Mouse (Mus musculus) CD4-positive, CD25-positive, alpha-beta regulatory T cell, adult 9 weeks (primary cell): ENCODE results near the gene Klf13. TPM values are rescaled to one million over a fixed set of nuclear protein-coding genes. Genes with fewer than 3 reads are reported as not detected.

ENCODE experiments used
- polyA plus RNA-seq: library from polyadenylated mRNA; unstranded; fragments of 100-300 nt; shearing (Covaris generic); gene quantifications from one replicate; pipeline ENCODE4 v1.2.1, GENCODE M21; 2017

Klf13 gene
- polyA plus RNA-seq: 20.4 TPM

GRCm38 (mm10) chr7:63938914-63939396 lies at the start of gene Klf13:
Gene Klf13, minus strand, starts transcription at chr7:63938915.

GRCm38 (mm10) chr7:63916268-63916907 lies 22.3 kb downstream of the Klf13 start, which contains the start of gene E030018B13Rik:
Gene E030018B13Rik, plus strand, starts transcription at chr7:63916857.

Other genes with a start within 250 kb of the Klf13 start
- not detected for gene E030018B13Rik, start 22.1 kb downstream of the Klf13 start, polyA plus RNA-seq
- gene Trpm1, start 214.9 kb upstream of the Klf13 start, polyA plus RNA-seq: 8.2 TPM